Mouse (Mus musculus) intestine, embryonic 15.5 days (tissue): Measurements from ENCODE around the gene Pwwp2b. TPM values are rescaled to one million over a fixed set of nuclear protein-coding genes. Genes with fewer than 3 reads are reported as not detected.

ENCODE experiments used
- ATAC-seq: fragments of 200-750 bp; cut with Nextera tagmentation; 2 replicates; pipeline ENCODE4 v1.8.0; 2017; ENCODE audit warnings: moderate TSS enrichment, moderate library complexity
- H3K27ac ChIP-seq: fragments of 300-500 bp; sonication (generic); 2 replicates; pipeline ENCODE4 v1.5.1; 2015; ENCODE audit warnings: mild to moderate bottlenecking, inconsistent platforms
- H3K27me3 ChIP-seq: fragments of 300-500 bp; sonication (generic); replicated peaks from 2 replicates; pipeline ENCODE4 v1.6.1; 2015; ENCODE audit warnings: inconsistent platforms
- H3K36me3 ChIP-seq: fragments of 300-500 bp; sonication (generic); 2 replicates; pipeline ENCODE4 v1.6.1; 2015; ENCODE audit warnings: inconsistent platforms
- H3K4me1 ChIP-seq: fragments of 300-500 bp; sonication (generic); replicated peaks from 2 replicates; pipeline ENCODE4 v1.6.1; 2015; ENCODE audit warnings: inconsistent platforms
- H3K4me2 ChIP-seq: fragments of 300-500 bp; sonication (generic); replicated peaks from 2 replicates; pipeline ENCODE4 v1.6.1; 2015; ENCODE audit warnings: mild to moderate bottlenecking, inconsistent platforms
- H3K4me3 ChIP-seq: fragments of 300-500 bp; sonication (generic); replicated peaks from 2 replicates; pipeline ENCODE4 v1.5.1; 2015; ENCODE audit warnings: inconsistent platforms
- H3K9ac ChIP-seq: fragments of 300-500 bp; sonication (generic); 2 replicates; pipeline ENCODE4 v1.6.1; 2015; ENCODE audit warnings: inconsistent platforms
- H3K9me3 ChIP-seq: fragments of 300-500 bp; sonication (generic); 2 replicates; pipeline ENCODE4 v1.6.1; 2016; ENCODE audit warnings: inconsistent platforms
- WGBS: fragments of 180-500 bp; shearing (Covaris S2); methylation state at CpG from one replicate; pipeline ENCODE4 v1.1.7; 2015; 5-methylcytosine and 5-hydroxymethylcytosine counted together
- polyA plus RNA-seq: library from polyadenylated mRNA; unstranded; fragments of >200 nt; fragmentation: Nextera tagmentation; extraction: Ambion mirVana; gene quantifications from 2 replicates; pipeline ENCODE4 v1.2.1, GENCODE M21; 2015

The Pwwp2b gene
- polyA plus RNA-seq: 20.3 and 21.4 TPM in 2 replicates

- peak; percentile 83 for ATAC-seq
- WGBS: under 1% methylated on average over 68 of the region's 72 CpGs
- peak within 1 kb of the TSS; percentile 95 for H3K27ac ChIP-seq
- H3K9ac ChIP-seq: peak within 1 kb of the TSS; percentile 90
- H3K4me1 ChIP-seq: peaks cover 68% of the 10 kb centered on the region
- H3K36me3 ChIP-seq: no peaks in the 10 kb centered on the region
- no peaks in the 10 kb centered on the region for H3K9me3 ChIP-seq
- peak within 1 kb of the TSS; percentile 83 for H3K4me2 ChIP-seq
- H3K4me3 ChIP-seq: peak within 1 kb of the TSS; percentile 51
- H3K27me3 ChIP-seq: no peaks in the 10 kb centered on the region
Measured at GRCm38 (mm10) chr7:139247881-139248614, at the start of gene Pwwp2b. Gene Pwwp2b, plus strand, starts transcription at chr7:139248482.

GRCm38 (mm10) chr7:139200108-139200507 is 48.2 kb upstream of the Pwwp2b start:
- peak; percentile 39; the same call in 1 of the 2 replicates for ATAC-seq
- Histone ChIP-seq H3K4me3 (no peak overlapping the region), H3K9me3 (no peaks in the 10 kb centered on the region), H3K4me2 (no peak overlapping the region), H3K9ac (no peak overlapping the region), H3K27me3 (peaks cover 5% of the 10 kb centered on the region; the same call in 1 of the 2 replicates), H3K4me1 (no peaks in the 10 kb centered on the region), H3K27ac (no peak overlapping the region), H3K36me3 (no peaks in the 10 kb centered on the region)
- WGBS: 30% methylated on average over 7 of the region's 7 CpGs

- no peak for ATAC-seq
- Histone ChIP-seq H3K27ac (no peak overlapping the region), H3K9ac (no peak overlapping the region), H3K4me2 (no peak overlapping the region), H3K36me3 (no peaks in the 10 kb centered on the region), H3K27me3 (peaks cover 5% of the 10 kb centered on the region; the same call in 1 of the 2 replicates), H3K9me3 (no peaks in the 10 kb centered on the region), H3K4me3 (no peak overlapping the region), H3K4me1 (no peaks in the 10 kb centered on the region)
- 44% methylated on average over 6 of the region's 6 CpGs for WGBS
Measured at GRCm38 (mm10) chr7:139201209-139201608, 47.1 kb upstream of the Pwwp2b start.

GRCm38 (mm10) chr7:139208023-139208772 is 40.1 kb upstream of the Pwwp2b start:
- H3K4me3 ChIP-seq: no peak overlapping the region
- no peak overlapping the region for H3K4me2 ChIP-seq
- no peaks in the 10 kb centered on the region for H3K27me3 ChIP-seq
- WGBS: 22% methylated on average over 7 of the region's 7 CpGs
- no peak overlapping the region for H3K27ac ChIP-seq
- H3K9ac ChIP-seq: no peak overlapping the region
- no peaks in the 10 kb centered on the region for H3K36me3 ChIP-seq
- ATAC-seq: no peak
- peaks cover 4% of the 10 kb centered on the region; the same call in 1 of the 2 replicates for H3K4me1 ChIP-seq
- no peaks in the 10 kb centered on the region for H3K9me3 ChIP-seq

GRCm38 (mm10) chr7:139208773-139209095 is 39.5 kb upstream of the Pwwp2b start:
- no peak for ATAC-seq
- H3K9me3 ChIP-seq: no peaks in the 10 kb centered on the region
- no peak overlapping the region for H3K27ac ChIP-seq
- H3K4me3 ChIP-seq: no peak overlapping the region
- no peak overlapping the region for H3K9ac ChIP-seq
- WGBS: 77% methylated on average over 4 of the region's 4 CpGs
- no peaks in the 10 kb centered on the region for H3K27me3 ChIP-seq
- no peaks in the 10 kb centered on the region for H3K36me3 ChIP-seq
- H3K4me2 ChIP-seq: no peak overlapping the region
- peaks cover 7% of the 10 kb centered on the region; the same call in 1 of the 2 replicates for H3K4me1 ChIP-seq

GRCm38 (mm10) chr7:139211761-139212160 is 36.5 kb upstream of the Pwwp2b start:
- Histone ChIP-seq H3K4me1 (peaks cover 9% of the 10 kb centered on the region; the same call in 1 of the 2 replicates), H3K27ac (no peak overlapping the region), H3K4me2 (no peak overlapping the region), H3K27me3 (no peaks in the 10 kb centered on the region), H3K9ac (no peak overlapping the region), H3K9me3 (no peaks in the 10 kb centered on the region), H3K4me3 (no peak overlapping the region), H3K36me3 (no peaks in the 10 kb centered on the region)
- ATAC-seq: no peak
- WGBS: 86% methylated on average over 6 of the region's 6 CpGs

GRCm38 (mm10) chr7:139212754-139213745 is 35.2 kb upstream of the Pwwp2b start, which contains the start of the genes Lrrc27 and Stk32c:
Gene Lrrc27, plus strand, starts transcription at chr7:139212988.
Gene Stk32c, minus strand, starts transcription at chr7:139213307.
- WGBS: 2% methylated on average over 53 of the region's 53 CpGs
- ATAC-seq: peak; percentile 98
- Histone ChIP-seq H3K27me3 (no peaks in the 10 kb centered on the region), H3K9me3 (no peaks in the 10 kb centered on the region), H3K4me2 (peak within 1 kb of the TSS; percentile 82), H3K4me1 (peaks cover 9% of the 10 kb centered on the region; the same call in 1 of the 2 replicates), H3K36me3 (no peaks in the 10 kb centered on the region), H3K4me3 (peak within 1 kb of the TSS; percentile 63), H3K9ac (peak within 1 kb of the TSS; percentile 69), H3K27ac (peak within 1 kb of the TSS; percentile 59)

- Histone ChIP-seq H3K36me3 (no peaks in the 10 kb centered on the region), H3K4me3 (peak overlapping the region; percentile 63), H3K4me1 (peaks cover 9% of the 10 kb centered on the region; the same call in 1 of the 2 replicates), H3K9ac (peak overlapping the region; percentile 43; the same call in 1 of the 2 replicates), H3K4me2 (peak overlapping the region; percentile 82), H3K27ac (no peak overlapping the region), H3K27me3 (no peaks in the 10 kb centered on the region), H3K9me3 (no peaks in the 10 kb centered on the region)
- WGBS: 68% methylated on average over 3 of the region's 3 CpGs
- ATAC-seq: no peak
Measured at GRCm38 (mm10) chr7:139213751-139214150, 34.5 kb upstream of the Pwwp2b start.

- no peak overlapping the region for H3K27ac ChIP-seq
- no peak for ATAC-seq
- no peaks in the 10 kb centered on the region for H3K9me3 ChIP-seq
- no peaks in the 10 kb centered on the region for H3K27me3 ChIP-seq
- 81% methylated on average over 3 of the region's 3 CpGs for WGBS
- no peak overlapping the region for H3K4me3 ChIP-seq
- no peaks in the 10 kb centered on the region for H3K36me3 ChIP-seq
- no peak overlapping the region for H3K9ac ChIP-seq
- peaks cover 9% of the 10 kb centered on the region; the same call in 1 of the 2 replicates for H3K4me1 ChIP-seq
- H3K4me2 ChIP-seq: no peak overlapping the region
Measured at GRCm38 (mm10) chr7:139214160-139214559, 34.1 kb upstream of the Pwwp2b start.

GRCm38 (mm10) chr7:139214596-139215340 is 33.5 kb upstream of the Pwwp2b start:
- WGBS: 82% methylated on average over 14 of the region's 14 CpGs
- ATAC-seq: no peak
- no peak overlapping the region for H3K27ac ChIP-seq
- H3K36me3 ChIP-seq: no peaks in the 10 kb centered on the region
- H3K4me2 ChIP-seq: no peak overlapping the region
- H3K9ac ChIP-seq: no peak overlapping the region
- peaks cover 9% of the 10 kb centered on the region; the same call in 1 of the 2 replicates for H3K4me1 ChIP-seq
- H3K4me3 ChIP-seq: no peak overlapping the region
- H3K27me3 ChIP-seq: no peaks in the 10 kb centered on the region
- no peaks in the 10 kb centered on the region for H3K9me3 ChIP-seq

- no peaks in the 10 kb centered on the region for H3K27me3 ChIP-seq
- no peaks in the 10 kb centered on the region for H3K9me3 ChIP-seq
- H3K4me2 ChIP-seq: no peak overlapping the region
- WGBS: 60% methylated on average over 1 of the region's 1 CpGs
- H3K9ac ChIP-seq: no peak overlapping the region
- no peak overlapping the region for H3K4me3 ChIP-seq
- no peak for ATAC-seq
- no peak overlapping the region for H3K27ac ChIP-seq
- peaks cover 9% of the 10 kb centered on the region; the same call in 1 of the 2 replicates for H3K4me1 ChIP-seq
- no peaks in the 10 kb centered on the region for H3K36me3 ChIP-seq
Measured at GRCm38 (mm10) chr7:139215516-139215915, 32.8 kb upstream of the Pwwp2b start.
